In the genomic region with DNA sequence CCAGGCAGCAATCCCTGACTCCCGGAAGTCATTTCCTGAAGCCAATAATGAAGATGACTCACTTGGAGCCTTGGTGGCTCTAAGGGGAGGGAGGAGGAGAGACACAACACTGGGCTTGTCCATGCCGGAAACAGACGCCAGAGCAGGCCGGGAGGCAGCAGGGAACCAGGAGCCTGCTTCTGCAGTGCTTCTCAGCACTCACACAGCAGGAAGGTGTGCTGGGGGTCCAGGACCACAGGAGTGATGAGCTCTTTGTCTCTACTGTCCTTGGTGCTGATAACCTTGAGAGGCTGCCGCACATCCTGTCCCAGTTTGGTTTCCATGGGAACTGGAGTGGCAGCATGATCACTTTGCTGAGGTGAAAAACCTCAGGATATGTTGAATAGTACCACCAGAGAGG, we compare ENCODE assay signal across 10 mouse cellular contexts. TPM values are rescaled to one million over a fixed set of nuclear protein-coding genes. Genes with fewer than 3 reads are reported as not detected.
DNase-seq lines count a peak whose midpoint lies in the region; ATAC-seq and TF ChIP-seq lines count a peak whose summit lies in the region.
"Had no signal": no experiment of that assay in that cellular context is flagged by ENCODE, and none has a peak within 500 bp of the region (broad histone marks: within the 10 kb centered on the region; RNA-seq: fewer than 3 reads in every experiment).

No protein-coding gene starts in this region.

- H3K27ac ChIP-seq in forebrain, embryonic 13.5 days: no peak overlapping the region
- no peak overlapping the region for H3K27ac ChIP-seq in forebrain, embryonic 16.5 days (ENCODE audit: low read length)
- peak overlapping the region; percentile 4; the same call in 1 of the 2 replicates for H3K27ac ChIP-seq in spleen, adult 2 months (ENCODE audit: insufficient read depth, low read length)
- H3K27ac ChIP-seq: embryonic facial prominence, embryonic 13.5 days had no signal

- H3K9me3 ChIP-seq in forebrain, embryonic 13.5 days (replicated peaks): no peaks in the 10 kb centered on the region
- H3K9me3 ChIP-seq in forebrain, embryonic 16.5 days (ENCODE audit: control insufficient read depth, low read length): no peaks in the 10 kb centered on the region
- H3K9me3 ChIP-seq: embryonic facial prominence, embryonic 13.5 days had no signal

- intact Hi-C loops in heart, postnatal 25 days (cut with DNase I): no loop called here

- TF ChIP-seq POLR2A in spleen, adult 2 months (IDR thresholded peaks at IDR 0.05; ENCODE audit: low read depth, low read length): no peak

- no peak for DNase-seq in spleen, adult 2 months (ENCODE audit: low read depth in 1 of 2, low spot score in 2 of 2)
- DNase-seq in spleen, adult 18-20 months: no peak
- DNase-seq in heart, postnatal 25 days (ENCODE audit: low spot score): peak; percentile 6
- DNase-seq in right cerebral cortex, postnatal 25 days: no peak
- DNase-seq in thymus, postnatal 36 days: no peak

- TF ChIP-seq CTCF in spleen, adult 2 months (IDR thresholded peaks at IDR 0.05; ENCODE audit: extremely low read depth, insufficient read depth, insufficient read length, insufficient replicate concordance): no peak

- WGBS in forebrain, embryonic 13.5 days: 44% methylated on average over 5 of the region's 5 CpGs
- 42% methylated on average over 5 of the region's 5 CpGs for WGBS in forebrain, embryonic 16.5 days
- WGBS in spleen, adult 2 months: 73% methylated on average over 5 of the region's 5 CpGs

- no peak overlapping the region for H3K9ac ChIP-seq in forebrain, embryonic 13.5 days
- no peak overlapping the region for H3K9ac ChIP-seq in forebrain, embryonic 16.5 days (replicated peaks; ENCODE audit: low read depth, low read length)
- H3K9ac ChIP-seq: embryonic facial prominence, embryonic 13.5 days had no signal

- 0 out of 2 replicates have a peak, but pooled peaks have one; percentile 21 for ATAC-seq in forebrain, embryonic 13.5 days
- ATAC-seq in forebrain, embryonic 16.5 days: no peak
- ATAC-seq in megakaryocyte-erythroid progenitor cell, adult 5-6 weeks (replicated peaks; ENCODE audit: low FRiP score, low TSS enrichment, poor library complexity, severe bottlenecking): 0 out of 2 replicates have a peak, but pooled peaks have one; percentile 12

- H3K36me3 ChIP-seq in forebrain, embryonic 13.5 days (ENCODE audit: poor library complexity, severe bottlenecking): no peaks in the 10 kb centered on the region
- no peaks in the 10 kb centered on the region for H3K36me3 ChIP-seq in forebrain, embryonic 16.5 days (ENCODE audit: control insufficient read depth, insufficient read depth)
- no peaks in the 10 kb centered on the region for H3K36me3 ChIP-seq in spleen, adult 2 months (ENCODE audit: control insufficient read depth, insufficient read depth, low read length)
- H3K36me3 ChIP-seq: embryonic facial prominence, embryonic 13.5 days had no signal

- H3K4me2 ChIP-seq in forebrain, embryonic 13.5 days: no peak overlapping the region
- no peak overlapping the region for H3K4me2 ChIP-seq in forebrain, embryonic 16.5 days (ENCODE audit: low read length)
- H3K4me2 ChIP-seq: embryonic facial prominence, embryonic 13.5 days had no signal

- H3K27me3 ChIP-seq in forebrain, embryonic 13.5 days: no peaks in the 10 kb centered on the region
- no peaks in the 10 kb centered on the region for H3K27me3 ChIP-seq in forebrain, embryonic 16.5 days (replicated peaks; ENCODE audit: control insufficient read depth, insufficient read depth, low read length)
- H3K27me3 ChIP-seq in spleen, adult 2 months (ENCODE audit: control insufficient read depth, insufficient read depth, low read length): no peaks in the 10 kb centered on the region; the same call in 1 of the 2 replicates
- H3K27me3 ChIP-seq: embryonic facial prominence, embryonic 13.5 days had no signal

- no peaks in the 10 kb centered on the region for H3K4me1 ChIP-seq in forebrain, embryonic 13.5 days
- no peaks in the 10 kb centered on the region for H3K4me1 ChIP-seq in forebrain, embryonic 16.5 days (replicated peaks; ENCODE audit: control insufficient read depth, insufficient read depth, low read length)
- no peaks in the 10 kb centered on the region for H3K4me1 ChIP-seq in spleen, adult 2 months (ENCODE audit: control insufficient read depth, insufficient read depth, insufficient read length)
- H3K4me1 ChIP-seq: embryonic facial prominence, embryonic 13.5 days had no signal

- no peak overlapping the region for H3K4me3 ChIP-seq in forebrain, embryonic 13.5 days
- H3K4me3 ChIP-seq in forebrain, embryonic 16.5 days (replicated peaks; ENCODE audit: low read length): no peak overlapping the region
- H3K4me3 ChIP-seq in spleen, adult 2 months (ENCODE audit: extremely low read depth, insufficient read depth, insufficient read length): no peak overlapping the region
- H3K4me3 ChIP-seq: embryonic facial prominence, embryonic 13.5 days had no signal

RNA-seq across cellular contexts. Expression of gene Kcnj5, which starts 51.5 kb away (rescaled TPM):
- polyA plus RNA-seq in forebrain, embryonic 13.5 days (2015; fragmentation: Nextera tagmentation; extraction: Ambion mirVana): 1.2 and 1.3 TPM in 2 replicates
- polyA plus RNA-seq in forebrain, embryonic 16.5 days (2015; fragmentation: Nextera tagmentation; extraction: Ambion mirVana): 0.68 and 0.73 TPM in 2 replicates
- polyA plus RNA-seq in spleen, adult 2 months (2012; rRNA removed): 0.85 and 0.97 TPM in 2 replicates
- 10 to 100 TPM; 50.8 to 56.0 TPM for total RNA-seq in heart, postnatal 25 days (2021)
- total RNA-seq in megakaryocyte-erythroid progenitor cell, adult 5-6 weeks (2014; fragmentation: Nextera tagmentation): 1.3 TPM in 1 of 2 replicates, not detected in the other
- 0.80 and 5.4 TPM in 2 replicates for total RNA-seq in megakaryocyte-erythroid progenitor cell, adult 5-6 weeks (2017)
- polyA plus RNA-seq: C2C12 had no signal
